Mouse (Mus musculus) CH12F3 (cell line): ENCODE results near the gene Zfp383.
"Not testable (repeated sequence)": the region's sequence is repeated elsewhere in the genome, so short reads cannot be mapped to it uniquely, and the experiment has no call there.

Experiments used
- in situ Hi-C: fragments of 300-500 bp; cut with MboI; formaldehyde crosslinking; loops from 2 replicates; pipeline ENCODE4 v1.14.3; 2020; ENCODE audit warnings: low sequenced_read_pairs

Zfp383 gene

GRCm38 (mm10) chr7:29908130-29908950 lies at the start of gene Zfp383:
TSS of gene Zfp383 (plus strand) at chr7:29908223.
- in situ Hi-C loops = no loop called here

- in situ Hi-C loops = no loop called here
Measured at GRCm38 (mm10) chr7:29859532-29860517, 48.2 kb upstream of the Zfp383 start, which contains the start of gene Zfp420. TSS of gene Zfp420 (plus strand) at chr7:29859979.

GRCm38 (mm10) chr7:29861660-29862059 lies 46.4 kb upstream of the Zfp383 start:
- in situ Hi-C loops = no loop called here

- in situ Hi-C loops = no loop called here
Measured at GRCm38 (mm10) chr7:29874256-29874655, 33.8 kb upstream of the Zfp383 start.

GRCm38 (mm10) chr7:29877561-29877960 lies 30.5 kb upstream of the Zfp383 start:
- in situ Hi-C loops = not testable (repeated sequence)

- in situ Hi-C loops = no loop called here
Measured at GRCm38 (mm10) chr7:29880056-29880455, 28.0 kb upstream of the Zfp383 start.

- in situ Hi-C loops = no loop called here
Measured at GRCm38 (mm10) chr7:29880916-29881315, 27.1 kb upstream of the Zfp383 start.

GRCm38 (mm10) chr7:29890501-29890900 lies 17.5 kb upstream of the Zfp383 start:
- in situ Hi-C loops = no loop called here

- in situ Hi-C loops = no loop called here
Measured at GRCm38 (mm10) chr7:29892756-29893155, 15.3 kb upstream of the Zfp383 start.

- in situ Hi-C loops = no loop called here
Measured at GRCm38 (mm10) chr7:29898351-29898750, 9.7 kb upstream of the Zfp383 start.

- in situ Hi-C loops = no loop called here
Measured at GRCm38 (mm10) chr7:29904101-29904500, 3.9 kb upstream of the Zfp383 start.

GRCm38 (mm10) chr7:29905966-29906681 lies 1.9 kb upstream of the Zfp383 start, which contains the start of gene Zfp27:
TSS of gene Zfp27 (minus strand) at chr7:29906572.
- in situ Hi-C loops = no loop called here

GRCm38 (mm10) chr7:29906682-29907058 lies 1.4 kb upstream of the Zfp383 start:
- in situ Hi-C loops = no loop called here

GRCm38 (mm10) chr7:29907206-29907605 lies 817 bp upstream of the Zfp383 start:
- in situ Hi-C loops = no loop called here

GRCm38 (mm10) chr7:29910252-29910651 lies 2.2 kb downstream of the Zfp383 start:
- in situ Hi-C loops = no loop called here

- in situ Hi-C loops = no loop called here
Measured at GRCm38 (mm10) chr7:29912172-29912571, 4.1 kb downstream of the Zfp383 start.

- in situ Hi-C loops = no loop called here
Measured at GRCm38 (mm10) chr7:29917371-29918061, 9.5 kb downstream of the Zfp383 start.

GRCm38 (mm10) chr7:29918062-29918453 lies 10.0 kb downstream of the Zfp383 start:
- in situ Hi-C loops = no loop called here

- in situ Hi-C loops = no loop called here
Measured at GRCm38 (mm10) chr7:29921439-29922093, 13.5 kb downstream of the Zfp383 start.

GRCm38 (mm10) chr7:29922780-29923179 lies 14.8 kb downstream of the Zfp383 start:
- in situ Hi-C loops = no loop called here
